Mouse (Mus musculus) bone marrow, adult 2 months (tissue): ENCODE results near the gene Nup62.

Experiments
- CTCF ChIP-seq: fragments of 200-500 bp; IDR thresholded peaks from 2 replicates; pipeline ENCODE4 v1.5.1; 2011; ENCODE audit warnings: low read length, control low read depth; ENCODE audit not compliant: control insufficient read depth, insufficient read depth
- POLR2A ChIP-seq: fragments of 200-500 bp; IDR thresholded peaks from 2 replicates; pipeline ENCODE4 v1.6.1; 2011; ENCODE audit warnings: low read depth, mild to moderate bottlenecking, control low read depth, low read length, borderline replicate concordance; ENCODE audit not compliant: control insufficient read depth

- TF ChIP-seq CTCF (no peak), POLR2A (no peak)
Observed at GRCm38 (mm10) chr7:44841825-44842463, 26.1 kb downstream of the Nup62 start.
